Mouse (Mus musculus): ENCODE data around the gene Rabgap1l.

GRCm38 (mm10) chr1:160448681-160449080, 344.3 kb downstream of the Rabgap1l start:
- TF ChIP-seq EP300 (IDR thresholded peaks at IDR 0.05; ENCODE audit: insufficient read depth, low read depth, low read length) (no peak), POLR2A (IDR thresholded peaks at IDR 0.05; ENCODE audit: insufficient read depth, low read length) (no peak)
